Mouse (Mus musculus) gastrocnemius, postnatal 4 days (tissue): Measurements from ENCODE around the gene Comtd1. TPM values are rescaled to one million over a fixed set of nuclear protein-coding genes. Genes with fewer than 3 reads are reported as not detected.
A peak's percentile ranks its signal among the peaks of the same experiment; 100 is the strongest.

Experiments used
- DNase-seq, 2 experiments: peaks; one replicate each; pipeline ENCODE4 v3.0.0; 2021 to 2022; ENCODE audit warnings: low spot score in 2 of 2, mixed read lengths in 2 of 2
- long read RNA-seq, 2 experiments: library from polyadenylated mRNA; stranded (forward); transcript quantifications; one replicate each; pipeline ENCODE4 v2.0.0; 2021
- total RNA-seq, 2 experiments: library from RNA; stranded (reverse); gene quantifications; 2 replicates each; pipeline ENCODE4 v1.2.3; 2021

Comtd1 gene
- total RNA-seq, result 10 to 100 TPM; 10.3 to 13.9 TPM
- long read RNA-seq, experiment 1, transcript Comtd1-202 (7 exons, 2,314 nt), result major isoform, 8 of 8 reads
- long read RNA-seq, experiment 1, partial matches to known transcripts, result 0 of 8 reads
- long read RNA-seq, experiment 1, other reads (novel, unspliced or antisense), result 0 of 8 reads
- long read RNA-seq, experiment 2, partial matches to known transcripts, result 0 of 4 reads
- long read RNA-seq, experiment 2, other reads (novel, unspliced or antisense), result 1 of 4 reads

GRCm38 (mm10) chr14:21848166-21849154 is at the start of gene Comtd1:
Gene Comtd1 (minus strand): TSS chr14:21848977.
- peak; percentile 90 to 93 for DNase-seq

GRCm38 (mm10) chr14:21892341-21892659 is 43.5 kb upstream of the Comtd1 start:
- no peak for DNase-seq

- no peak for DNase-seq
Observed at GRCm38 (mm10) chr14:21891581-21892340, 43.0 kb upstream of the Comtd1 start.

- no peak for DNase-seq
Observed at GRCm38 (mm10) chr14:21890430-21890829, 41.7 kb upstream of the Comtd1 start.

GRCm38 (mm10) chr14:21866816-21867215 is 18.0 kb upstream of the Comtd1 start:
- DNase-seq, result no peak

- no peak for DNase-seq
Observed at GRCm38 (mm10) chr14:21866291-21866690, 17.5 kb upstream of the Comtd1 start.

GRCm38 (mm10) chr14:21856886-21857285 is 8.1 kb upstream of the Comtd1 start:
- DNase-seq, result no peak

GRCm38 (mm10) chr14:21855961-21856360 is 7.2 kb upstream of the Comtd1 start:
- no peak for DNase-seq

- no peak for DNase-seq
Observed at GRCm38 (mm10) chr14:21854271-21854670, 5.5 kb upstream of the Comtd1 start.

- DNase-seq, result peak; percentile 48 to 75
Observed at GRCm38 (mm10) chr14:21853456-21854109, 4.8 kb upstream of the Comtd1 start.

- DNase-seq, result peak in 1 of 2 experiments; percentile 49
Observed at GRCm38 (mm10) chr14:21851996-21852791, 3.4 kb upstream of the Comtd1 start.

- DNase-seq, result no peak
Observed at GRCm38 (mm10) chr14:21850419-21851127, 1.8 kb upstream of the Comtd1 start.

- no peak for DNase-seq
Observed at GRCm38 (mm10) chr14:21849524-21850418, 994 bp upstream of the Comtd1 start.

GRCm38 (mm10) chr14:21847381-21848165 is 1.2 kb downstream of the Comtd1 start:
- peak in 1 of 2 experiments; percentile 47 for DNase-seq

- no peak for DNase-seq
Observed at GRCm38 (mm10) chr14:21846827-21847380, 1.9 kb downstream of the Comtd1 start.

GRCm38 (mm10) chr14:21843263-21843662 is 5.5 kb downstream of the Comtd1 start:
- no peak for DNase-seq

- no peak for DNase-seq
Observed at GRCm38 (mm10) chr14:21841819-21842592, 6.8 kb downstream of the Comtd1 start.
